Mouse (Mus musculus): ENCODE measurements at regions not wholly inside any gene's neighbourhood (a gene's known extent, or its start where the extent isn't known, plus 50 kb on each side); places are given as distances from the start of the nearest gene placed in this dataset.

GRCm38 (mm10) chr13:115673729-115674128, 572.0 kb upstream of the Itga1 start:
- DNase-seq (ENCODE audit: low spot score in 2 of 2): no peak

DNA sequence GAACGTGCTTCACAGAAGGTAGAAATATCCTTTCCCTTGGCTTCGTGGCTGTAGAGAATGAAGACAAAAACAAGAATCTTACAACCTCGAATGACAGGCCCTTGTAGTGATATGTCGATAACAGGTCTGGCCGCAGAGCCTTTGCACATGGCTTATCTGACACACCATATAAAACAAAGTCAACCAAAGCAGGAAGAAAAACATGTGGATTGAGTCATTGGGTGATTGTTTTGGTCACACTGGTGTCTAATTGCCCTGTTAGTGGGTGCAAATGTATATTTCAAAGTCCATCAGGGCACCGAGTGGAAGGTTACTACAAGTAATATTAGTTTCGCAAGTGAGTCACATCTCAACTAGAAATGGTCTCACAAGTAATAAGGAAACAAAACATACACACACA, 569.9 kb upstream of the Itga1 start:
- no peak for DNase-seq (ENCODE audit: low spot score in 2 of 2)

- DNase-seq (ENCODE audit: low spot score in 2 of 2): no peak
Observed at GRCm38 (mm10) chr13:115669516-115669915, 567.8 kb upstream of the Itga1 start.

- DNase-seq (ENCODE audit: low spot score in 2 of 2): no peak
Observed at GRCm38 (mm10) chr13:115655134-115655533, 553.4 kb upstream of the Itga1 start.

- no peak for DNase-seq (ENCODE audit: low spot score in 2 of 2)
Observed at GRCm38 (mm10) chr13:115652935-115653334, 551.2 kb upstream of the Itga1 start.

GRCm38 (mm10) chr13:115652352-115652751, 550.6 kb upstream of the Itga1 start:
- no peak for DNase-seq (ENCODE audit: low spot score in 2 of 2)

- DNase-seq (ENCODE audit: low spot score in 2 of 2): no peak
Observed at GRCm38 (mm10) chr13:115631410-115632105, 529.8 kb upstream of the Itga1 start.

DNA sequence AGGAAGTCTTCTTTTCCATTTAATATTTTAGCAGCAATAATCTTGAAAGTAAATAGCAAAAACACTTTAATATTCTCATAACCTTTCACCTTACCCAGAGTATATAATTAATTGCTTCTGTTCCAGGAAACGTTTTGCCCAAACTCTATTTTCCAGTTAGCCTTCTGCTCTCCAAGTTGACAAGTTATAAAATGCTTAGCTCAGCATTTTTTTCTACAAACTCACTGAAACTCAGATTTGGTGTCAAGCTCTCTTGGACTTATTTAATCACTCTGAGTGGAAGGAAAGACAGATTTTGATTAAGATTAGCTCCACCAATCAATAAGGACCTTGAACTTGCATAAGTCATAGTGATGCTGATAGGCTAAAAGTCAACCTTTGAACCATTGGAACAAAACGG, 528.8 kb upstream of the Itga1 start:
- DNase-seq (ENCODE audit: low spot score in 2 of 2): no peak

DNA sequence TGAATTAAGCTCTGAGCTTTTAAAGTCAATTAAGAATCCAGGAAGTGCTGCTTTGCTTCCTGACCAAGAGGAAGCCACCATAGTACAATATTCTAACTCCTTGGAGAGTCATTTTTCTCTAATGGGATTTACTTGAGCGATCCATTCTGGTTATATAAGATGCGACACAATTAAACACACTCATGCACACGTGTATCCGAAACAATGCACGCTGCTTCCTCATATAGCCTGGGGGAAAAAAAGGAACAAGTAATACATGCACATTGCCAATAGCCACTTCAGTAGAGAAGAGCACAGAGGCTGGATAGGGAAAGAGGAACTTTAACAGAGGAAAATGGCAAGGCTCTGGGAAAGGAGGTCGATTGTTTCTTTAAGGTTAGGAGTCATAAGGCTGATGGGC, 511.4 kb upstream of the Itga1 start:
- DNase-seq (ENCODE audit: low spot score in 2 of 2): no peak

DNA sequence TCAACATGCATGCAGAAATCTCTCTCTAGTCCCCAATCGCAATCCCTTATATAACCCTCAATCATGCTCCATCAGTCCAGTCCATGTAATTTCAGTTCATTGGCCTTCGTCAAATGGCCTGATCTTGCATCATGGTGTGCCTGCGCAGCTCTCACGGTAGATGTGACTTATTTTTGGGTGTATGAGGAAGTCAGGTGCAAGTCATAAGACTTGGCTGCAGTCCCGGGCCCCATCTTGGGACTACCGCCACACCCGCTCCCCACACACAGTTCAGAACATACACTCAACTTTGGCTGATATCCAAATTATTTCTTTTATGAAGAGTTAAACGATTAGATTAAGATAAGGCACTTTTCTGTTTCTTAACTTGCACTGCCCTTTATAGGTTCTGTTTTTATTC, 504.7 kb upstream of the Itga1 start:
- DNase-seq (ENCODE audit: low spot score in 2 of 2): no peak

GRCm38 (mm10) chr13:115595126-115595671, 493.4 kb upstream of the Itga1 start:
- DNase-seq (ENCODE audit: low spot score in 2 of 2): no peak

DNA sequence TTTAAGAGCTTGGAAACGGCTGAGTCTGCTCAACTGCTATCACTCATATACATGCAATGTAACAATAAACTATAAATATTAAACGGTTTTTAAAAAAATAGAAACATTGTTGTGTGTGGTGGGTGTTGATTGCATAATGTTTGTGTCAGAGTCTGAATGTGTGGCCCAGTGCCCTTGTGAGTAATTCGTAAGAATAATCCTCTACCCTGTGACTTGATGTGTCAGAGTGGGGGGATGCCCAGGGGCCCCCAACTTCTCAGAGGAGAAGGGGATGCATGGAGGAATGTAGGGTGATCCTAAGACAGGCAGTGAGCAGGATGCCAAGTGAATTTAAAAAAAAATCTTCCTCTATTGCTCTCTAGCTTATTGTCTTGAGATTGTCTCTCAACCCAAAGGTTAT, 474.2 kb upstream of the Itga1 start:
- DNase-seq (ENCODE audit: low spot score in 2 of 2): no peak

GRCm38 (mm10) chr13:115575052-115575891, 473.5 kb upstream of the Itga1 start:
- no peak for DNase-seq (ENCODE audit: low spot score in 2 of 2)

DNA sequence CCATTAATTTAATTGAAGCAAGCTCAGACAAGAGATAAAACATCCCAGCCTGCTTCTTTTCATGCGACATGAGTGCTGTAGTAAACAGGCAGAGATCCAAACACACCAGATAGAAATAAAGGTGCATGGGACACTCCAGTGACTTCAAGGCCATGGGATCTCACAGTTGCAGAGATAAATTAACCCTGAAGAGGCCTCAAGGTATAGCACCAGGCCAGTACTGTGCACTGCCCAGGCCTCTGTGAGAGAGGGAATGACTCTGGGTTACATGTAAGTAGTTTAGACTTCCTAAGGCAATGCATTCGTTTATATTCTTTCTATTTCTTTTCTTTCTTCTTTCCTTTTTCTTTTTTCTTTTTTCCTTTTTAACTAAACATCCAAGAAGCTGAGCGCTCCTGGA, 439.4 kb upstream of the Itga1 start:
- DNase-seq (ENCODE audit: low spot score in 2 of 2): no peak

- no peak for DNase-seq (ENCODE audit: low spot score in 2 of 2)
Observed at GRCm38 (mm10) chr13:115535900-115536299, 434.1 kb upstream of the Itga1 start.

- no peak for DNase-seq (ENCODE audit: low spot score in 2 of 2)
Observed at GRCm38 (mm10) chr13:115513914-115514313, 412.1 kb upstream of the Itga1 start.

DNA sequence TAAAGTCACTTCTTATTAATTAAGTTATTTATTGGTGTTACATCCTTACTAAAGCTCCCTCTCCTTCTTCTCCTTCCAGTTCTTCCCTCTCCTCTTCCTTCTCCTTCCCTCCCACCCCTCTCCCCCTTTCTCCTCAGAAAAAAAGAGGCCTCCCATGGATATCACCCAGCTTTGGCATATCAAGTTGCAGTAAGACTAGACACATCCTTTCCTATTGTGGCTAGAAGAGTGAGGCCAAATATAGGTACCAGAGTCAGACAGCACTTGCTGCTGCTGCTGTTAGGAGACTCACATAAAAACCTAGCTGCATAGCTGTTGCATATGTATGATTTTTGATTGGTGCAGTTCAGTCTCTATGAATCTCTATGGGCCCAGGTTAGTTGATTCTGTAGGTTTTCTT, 410.4 kb upstream of the Itga1 start:
- no peak for DNase-seq (ENCODE audit: low spot score in 2 of 2)

- DNase-seq (ENCODE audit: low spot score in 2 of 2): no peak
Observed at GRCm38 (mm10) chr13:115508646-115509045, 406.9 kb upstream of the Itga1 start.

GRCm38 (mm10) chr13:115494399-115494798, 392.6 kb upstream of the Itga1 start:
- no peak for DNase-seq (ENCODE audit: low spot score in 2 of 2)

DNA sequence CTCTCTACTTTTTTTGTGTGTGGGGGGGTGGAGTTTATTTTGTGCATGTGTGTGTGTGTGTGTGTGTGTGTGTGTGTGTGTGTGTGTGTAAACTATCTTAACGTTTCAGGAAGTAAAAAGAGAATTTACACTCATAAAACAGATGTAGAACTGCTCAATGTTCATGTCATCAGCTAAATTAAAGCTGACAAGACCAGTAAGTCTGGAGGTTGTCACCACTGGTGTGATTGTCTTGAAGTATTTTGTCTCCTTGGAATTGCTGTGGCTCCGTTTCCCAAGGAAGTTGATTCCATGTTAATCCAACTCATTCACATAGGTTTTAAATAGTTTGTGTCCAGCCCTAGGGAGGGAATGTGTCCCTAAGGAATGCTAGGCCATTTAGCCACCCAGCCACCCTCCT, 374.1 kb upstream of the Itga1 start:
- DNase-seq (ENCODE audit: low spot score in 2 of 2): no peak

DNA sequence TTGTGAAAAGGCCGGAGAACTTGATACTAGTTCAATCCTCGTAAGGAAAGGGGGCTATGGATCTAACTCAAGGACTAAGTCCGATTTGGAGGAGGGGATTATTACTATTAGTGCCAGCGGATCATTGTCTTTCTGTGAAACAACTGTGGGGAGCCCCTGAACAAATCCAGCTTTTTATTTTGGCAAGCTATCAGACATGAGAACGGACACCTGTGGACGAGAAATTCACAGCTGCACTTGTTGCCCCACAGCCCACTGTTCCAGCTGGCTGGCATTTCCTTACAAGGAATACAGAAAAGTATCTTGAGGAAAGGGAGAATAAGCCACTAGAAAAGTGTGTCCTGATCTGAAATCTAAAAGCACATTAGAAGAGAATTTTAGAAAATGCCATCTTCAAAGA, 363.9 kb upstream of the Itga1 start:
- no peak for DNase-seq (ENCODE audit: low spot score in 2 of 2)

- no peak for DNase-seq (ENCODE audit: low spot score in 2 of 2)
Observed at GRCm38 (mm10) chr13:115451244-115451643, 349.5 kb upstream of the Itga1 start.

Data from spleen, postnatal 4 days (tissue).